Mouse (Mus musculus) left cerebral cortex, postnatal 14 days (tissue): ENCODE measurements around the gene Olfr1341. TPM values are rescaled to one million over a fixed set of nuclear protein-coding genes. Genes with fewer than 3 reads are reported as not detected.

ENCODE experiments used
- DNase-seq, 2 experiments: peaks; one replicate each; pipeline ENCODE4 v3.0.0; 2021 to 2022; ENCODE audit warnings: low spot score in 2 of 2, mixed read lengths in 1 of 2
- intact Hi-C: fragments of 180-260 bp; cut with DNase I; formaldehyde crosslinking; loops from one replicate; pipeline ENCODE4 v1.15.1; 2025
- long read RNA-seq, 2 experiments: library from polyadenylated mRNA; stranded (forward); transcript quantifications; one replicate each; pipeline ENCODE4 v2.0.0; 2021
- total RNA-seq, 2 experiments: library from RNA; stranded (reverse); gene quantifications; 2 replicates each; pipeline ENCODE4 v1.2.3; 2021

Gene Olfr1341
- total RNA-seq = not detected
- long read RNA-seq, experiment 1 = 0 reads
- long read RNA-seq, experiment 2 = 0 reads

GRCm38 (mm10) chr4:118703223-118703622 is at the start of gene Olfr1341:
Gene Olfr1341 (plus strand): TSS chr4:118703523.
- no peak for DNase-seq
- intact Hi-C loops = no loop called here

- no peak for DNase-seq
- intact Hi-C loops = loop anchor here (5.0 kb wide), 1 partner anchor 329 kb away; no protein-coding TSS in a partner anchor
Observed at GRCm38 (mm10) chr4:118658652-118659051, 44.7 kb upstream of the Olfr1341 start, which contains the start of gene Olfr62. Gene Olfr62 (plus strand): TSS chr4:118658952.

- DNase-seq = no peak
- intact Hi-C loops = no loop called here
Observed at GRCm38 (mm10) chr4:118687086-118687485, 16.2 kb upstream of the Olfr1341 start.

GRCm38 (mm10) chr4:118692412-118692973 is 10.8 kb upstream of the Olfr1341 start, which contains the start of gene Olfr1342:
Gene Olfr1342 (minus strand): TSS chr4:118692756.
- intact Hi-C loops = no loop called here

GRCm38 (mm10) chr4:118693812-118694211 is 9.5 kb upstream of the Olfr1341 start:
- DNase-seq = no peak

More at GRCm38 (mm10) chr4:118692412-118692973, 10.8 kb upstream of the Olfr1341 start, which contains the start of gene Olfr1342:
- DNase-seq = no peak

GRCm38 (mm10) chr4:118708086-118708485 is 4.8 kb downstream of the Olfr1341 start:
- intact Hi-C loops = no loop called here
- no peak for DNase-seq

More at GRCm38 (mm10) chr4:118693812-118694211, 9.5 kb upstream of the Olfr1341 start:
- intact Hi-C loops = no loop called here

- intact Hi-C loops = no loop called here
- no peak for DNase-seq
Observed at GRCm38 (mm10) chr4:118711656-118712055, 8.3 kb downstream of the Olfr1341 start.

GRCm38 (mm10) chr4:118719838-118720237 is 16.5 kb downstream of the Olfr1341 start, which contains the start of gene Olfr1340:
Gene Olfr1340 (plus strand): TSS chr4:118720138.
- intact Hi-C loops = no loop called here
- no peak for DNase-seq

GRCm38 (mm10) chr4:118721742-118722483 is 18.6 kb downstream of the Olfr1341 start:
- DNase-seq = no peak
- intact Hi-C loops = no loop called here

- intact Hi-C loops = no loop called here
- no peak for DNase-seq
Observed at GRCm38 (mm10) chr4:118731875-118732274, 28.6 kb downstream of the Olfr1341 start, which contains the start of gene Olfr1339. Gene Olfr1339 (plus strand): TSS chr4:118732175.

GRCm38 (mm10) chr4:118739574-118739973 is 36.3 kb downstream of the Olfr1341 start:
- intact Hi-C loops = loop anchor here (5.0 kb wide), 1 partner anchor 33 kb away; no protein-coding TSS in a partner anchor
- no peak for DNase-seq

GRCm38 (mm10) chr4:118740988-118741698 is 37.8 kb downstream of the Olfr1341 start:
- DNase-seq = no peak
- intact Hi-C loops = no loop called here

- no peak for DNase-seq
- intact Hi-C loops = no loop called here
Observed at GRCm38 (mm10) chr4:118741881-118742280, 38.6 kb downstream of the Olfr1341 start.

- intact Hi-C loops = no loop called here
- no peak for DNase-seq
Observed at GRCm38 (mm10) chr4:118758637-118759036, 55.3 kb downstream of the Olfr1341 start, which contains the start of gene Olfr1338. Gene Olfr1338 (minus strand): TSS chr4:118758737.

Other genes starting within 250 kb of the Olfr1341 start
- under 1 TPM; 0.51 to 0.55 TPM for gene Mpl, start 246.0 kb upstream of the Olfr1341 start, total RNA-seq
- gene Tie1, start 213.5 kb upstream of the Olfr1341 start, total RNA-seq = 10 to 100 TPM; 12.5 to 14.8 TPM
- gene 2610528J11Rik, start 176.5 kb upstream of the Olfr1341 start, total RNA-seq = not detected
- 1 to 10 TPM; 6.0 to 7.9 TPM for gene Tmem125, start 159.5 kb upstream of the Olfr1341 start, total RNA-seq
- under 1 TPM; 0.62 to 0.80 TPM for gene Cfap57, start 82.7 kb upstream of the Olfr1341 start, total RNA-seq
- gene Ebna1bp2, start 82.7 kb upstream of the Olfr1341 start, total RNA-seq = 10 to 100 TPM; 48.4 to 57.7 TPM
- not detected for gene Olfr62, start 44.6 kb upstream of the Olfr1341 start, total RNA-seq
- gene Olfr1342, start 10.8 kb upstream of the Olfr1341 start, total RNA-seq = not detected
- not detected for gene Olfr1340, start 16.6 kb downstream of the Olfr1341 start, total RNA-seq
- gene Olfr1339, start 28.7 kb downstream of the Olfr1341 start, total RNA-seq = not detected
- gene Olfr1338, start 55.2 kb downstream of the Olfr1341 start, total RNA-seq = not detected
- not detected for gene Olfr1337, start 79.1 kb downstream of the Olfr1341 start, total RNA-seq
- gene Olfr1335, start 106.4 kb downstream of the Olfr1341 start, total RNA-seq = not detected
- gene Olfr1333, start 132.8 kb downstream of the Olfr1341 start, total RNA-seq = not detected
- not detected for gene Olfr1331, start 161.1 kb downstream of the Olfr1341 start, total RNA-seq
- gene Olfr1330, start 185.1 kb downstream of the Olfr1341 start, total RNA-seq = not detected
- not detected for gene Olfr1329, start 213.9 kb downstream of the Olfr1341 start, total RNA-seq
- gene Olfr1328, start 235.1 kb downstream of the Olfr1341 start, total RNA-seq = not detected